Mouse (Mus musculus): ENCODE data around the gene Wwc1.
A peak's percentile ranks its signal among the peaks of the same experiment; 100 is the strongest.
"Not testable (repeated sequence)": the region's sequence is repeated elsewhere in the genome, so short reads cannot be mapped to it uniquely, and the experiment has no call there.

The Wwc1 gene

GRCm38 (mm10) chr11:35877651-35878558 is 102.4 kb downstream of the Wwc1 start:
- no peak for DNase-seq (ENCODE audit: low spot score)

- DNase-seq (ENCODE audit: low spot score), result no peak
Measured at GRCm38 (mm10) chr11:35873624-35874244, 106.6 kb downstream of the Wwc1 start.

GRCm38 (mm10) chr11:35870961-35871360 is 109.4 kb downstream of the Wwc1 start:
- no peak for DNase-seq (ENCODE audit: low spot score)

GRCm38 (mm10) chr11:35866140-35866539 is 114.2 kb downstream of the Wwc1 start:
- no peak for DNase-seq (ENCODE audit: low spot score)

- DNase-seq (ENCODE audit: low spot score), result no peak
Measured at GRCm38 (mm10) chr11:35864981-35865604, 115.2 kb downstream of the Wwc1 start.

GRCm38 (mm10) chr11:35863653-35864052 is 116.7 kb downstream of the Wwc1 start:
- DNase-seq (ENCODE audit: low spot score), result no peak

GRCm38 (mm10) chr11:35857395-35858067 is 122.8 kb downstream of the Wwc1 start:
- no peak for DNase-seq (ENCODE audit: low spot score)

GRCm38 (mm10) chr11:35856359-35857040 is 123.8 kb downstream of the Wwc1 start:
- DNase-seq (ENCODE audit: low spot score), result no peak

GRCm38 (mm10) chr11:35855567-35855966 is 124.8 kb downstream of the Wwc1 start:
- DNase-seq (ENCODE audit: low spot score), result no peak

- DNase-seq (ENCODE audit: low spot score), result no peak
Measured at GRCm38 (mm10) chr11:35854941-35855340, 125.4 kb downstream of the Wwc1 start.

- no peak for DNase-seq (ENCODE audit: low spot score)
Measured at GRCm38 (mm10) chr11:35853651-35854050, 126.7 kb downstream of the Wwc1 start.

GRCm38 (mm10) chr11:35852731-35853130 is 127.6 kb downstream of the Wwc1 start:
- peak; percentile 20 for DNase-seq (ENCODE audit: low spot score)

GRCm38 (mm10) chr11:35844299-35844698 is 136.0 kb downstream of the Wwc1 start:
- no peak for DNase-seq (ENCODE audit: low spot score)

GRCm38 (mm10) chr11:35842560-35842959 is 137.8 kb downstream of the Wwc1 start:
- DNase-seq (ENCODE audit: low spot score), result not testable (repeated sequence)

GRCm38 (mm10) chr11:35841738-35842325 is 138.5 kb downstream of the Wwc1 start:
- no peak for DNase-seq (ENCODE audit: low spot score)

- DNase-seq (ENCODE audit: low spot score), result not testable (repeated sequence)
Measured at GRCm38 (mm10) chr11:35840806-35841205, 139.5 kb downstream of the Wwc1 start.

- no peak for DNase-seq (ENCODE audit: low spot score)
Measured at GRCm38 (mm10) chr11:35840282-35840681, 140.0 kb downstream of the Wwc1 start.

- peak; percentile 90 for DNase-seq (ENCODE audit: low spot score)
Measured at GRCm38 (mm10) chr11:35838345-35839338, 141.7 kb downstream of the Wwc1 start.

- no peak for DNase-seq (ENCODE audit: low spot score)
Measured at GRCm38 (mm10) chr11:35837156-35838126, 142.9 kb downstream of the Wwc1 start.
